Mouse (Mus musculus) limb, embryonic 10.5 days (tissue): ENCODE measurements around the gene Csf1. TPM values are rescaled to one million over a fixed set of nuclear protein-coding genes. Genes with fewer than 3 reads are reported as not detected.
A peak's percentile ranks its signal among the peaks of the same experiment; 100 is the strongest.

Source experiments
- DNase-seq: peaks from one replicate; pipeline ENCODE4 v3.0.0-alpha.2; 2017; ENCODE audit warnings: low spot score
- H3K27ac ChIP-seq: fragments of 300-500 bp; sonication (generic); 2 replicates; pipeline ENCODE4 v1.5.1; 2016; ENCODE audit warnings: mild to moderate bottlenecking
- H3K27me3 ChIP-seq: fragments of 300-500 bp; sonication (generic); 2 replicates; pipeline ENCODE4 v1.6.1; 2016; ENCODE audit warnings: low read depth, mild to moderate bottlenecking; ENCODE audit not compliant: poor library complexity, severe bottlenecking
- H3K36me3 ChIP-seq: fragments of 300-500 bp; sonication (generic); 2 replicates; pipeline ENCODE4 v1.6.1; 2016; ENCODE audit warnings: mild to moderate bottlenecking, moderate library complexity
- H3K4me1 ChIP-seq: fragments of 300-500 bp; sonication (generic); 2 replicates; pipeline ENCODE4 v1.6.1; 2016
- H3K4me3 ChIP-seq: fragments of 300-500 bp; sonication (generic); 2 replicates; pipeline ENCODE4 v1.5.1; 2016; ENCODE audit warnings: mild to moderate bottlenecking, moderate library complexity
- H3K9me3 ChIP-seq: fragments of 300-500 bp; sonication (generic); replicated peaks from 2 replicates; pipeline ENCODE4 v1.6.1; 2016; ENCODE audit warnings: mild to moderate bottlenecking
- WGBS: fragments of 180-500 bp; shearing (Covaris S2); methylation state at CpG from one replicate; pipeline ENCODE4 v1.1.7; 2016; 5-methylcytosine and 5-hydroxymethylcytosine counted together
- polyA plus RNA-seq: library from polyadenylated mRNA; unstranded; fragments of >200 nt; fragmentation: Nextera tagmentation; extraction: Ambion mirVana; gene quantifications from 2 replicates; pipeline ENCODE4 v1.2.1, GENCODE M21; 2016

The Csf1 gene
- polyA plus RNA-seq, 1 experiment from 2014 or later: 4.6 TPM

DNA sequence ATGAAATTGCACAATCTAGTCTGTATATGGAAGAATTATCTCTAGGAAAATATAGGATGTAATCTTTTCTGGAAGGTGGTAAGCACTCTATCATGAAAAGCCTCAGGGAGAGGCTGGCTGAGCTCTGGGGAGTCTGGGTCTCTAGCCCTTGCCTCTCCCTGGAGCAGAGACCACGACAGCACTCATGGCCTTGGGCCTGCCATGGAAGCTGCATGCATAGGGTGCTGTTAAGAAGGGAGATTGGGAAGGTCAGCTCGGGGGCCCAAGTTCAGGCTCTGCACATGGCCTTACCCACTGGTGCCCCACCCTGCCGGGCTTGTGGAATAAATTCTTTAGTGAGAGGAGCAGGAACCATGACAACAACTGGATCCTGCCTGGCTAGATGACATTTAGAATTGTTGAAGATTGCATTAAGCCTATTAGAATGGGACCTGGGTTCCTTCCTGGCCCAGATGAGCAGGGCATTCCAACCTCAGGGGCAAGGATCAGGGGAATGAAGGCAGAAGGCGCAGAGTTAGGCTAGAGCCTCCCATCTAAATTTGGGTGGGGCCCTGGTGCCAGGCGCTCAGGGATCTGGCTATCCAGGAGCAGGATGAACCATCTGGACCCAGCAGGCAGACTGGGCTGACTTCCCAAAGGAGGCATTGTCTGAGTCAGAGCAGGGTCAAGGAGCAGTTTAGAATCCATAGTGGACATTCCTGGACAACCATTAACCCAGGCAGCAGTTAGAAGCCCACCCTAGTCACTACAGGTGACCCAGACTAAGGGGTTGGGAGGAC lies 4.4 kb downstream of the Csf1 start:
- Histone ChIP-seq H3K27ac (no peak overlapping the region), H3K9me3 (no peaks in the 10 kb centered on the region), H3K36me3 (peaks cover 16% of the 10 kb centered on the region), H3K4me3 (no peak overlapping the region), H3K27me3 (peaks cover 28% of the 10 kb centered on the region), H3K4me1 (peaks cover 36% of the 10 kb centered on the region)
- WGBS: 84% methylated on average over 5 of the region's 5 CpGs
- no peak for DNase-seq

- 40% methylated on average over 3 of the region's 3 CpGs for WGBS
- Histone ChIP-seq H3K9me3 (no peaks in the 10 kb centered on the region), H3K4me1 (peaks cover 25% of the 10 kb centered on the region), H3K27ac (no peak overlapping the region), H3K27me3 (peaks cover 24% of the 10 kb centered on the region), H3K36me3 (peaks cover 21% of the 10 kb centered on the region), H3K4me3 (no peak overlapping the region)
- DNase-seq: peak; percentile 64
Measured at GRCm38 (mm10) chr3:107754632-107755031, 5.6 kb downstream of the Csf1 start.

- H3K27ac ChIP-seq: no peak overlapping the region
- H3K9me3 ChIP-seq: no peaks in the 10 kb centered on the region
- H3K4me3 ChIP-seq: no peak overlapping the region
- 69% methylated on average over 3 of the region's 3 CpGs for WGBS
- peaks cover 3% of the 10 kb centered on the region; the same call in 1 of the 2 replicates for H3K27me3 ChIP-seq
- DNase-seq: no peak
- H3K4me1 ChIP-seq: peaks cover 9% of the 10 kb centered on the region; the same call in 1 of the 2 replicates
- H3K36me3 ChIP-seq: peaks cover 34% of the 10 kb centered on the region
Measured at GRCm38 (mm10) chr3:107751607-107752006, 8.7 kb downstream of the Csf1 start.

DNA sequence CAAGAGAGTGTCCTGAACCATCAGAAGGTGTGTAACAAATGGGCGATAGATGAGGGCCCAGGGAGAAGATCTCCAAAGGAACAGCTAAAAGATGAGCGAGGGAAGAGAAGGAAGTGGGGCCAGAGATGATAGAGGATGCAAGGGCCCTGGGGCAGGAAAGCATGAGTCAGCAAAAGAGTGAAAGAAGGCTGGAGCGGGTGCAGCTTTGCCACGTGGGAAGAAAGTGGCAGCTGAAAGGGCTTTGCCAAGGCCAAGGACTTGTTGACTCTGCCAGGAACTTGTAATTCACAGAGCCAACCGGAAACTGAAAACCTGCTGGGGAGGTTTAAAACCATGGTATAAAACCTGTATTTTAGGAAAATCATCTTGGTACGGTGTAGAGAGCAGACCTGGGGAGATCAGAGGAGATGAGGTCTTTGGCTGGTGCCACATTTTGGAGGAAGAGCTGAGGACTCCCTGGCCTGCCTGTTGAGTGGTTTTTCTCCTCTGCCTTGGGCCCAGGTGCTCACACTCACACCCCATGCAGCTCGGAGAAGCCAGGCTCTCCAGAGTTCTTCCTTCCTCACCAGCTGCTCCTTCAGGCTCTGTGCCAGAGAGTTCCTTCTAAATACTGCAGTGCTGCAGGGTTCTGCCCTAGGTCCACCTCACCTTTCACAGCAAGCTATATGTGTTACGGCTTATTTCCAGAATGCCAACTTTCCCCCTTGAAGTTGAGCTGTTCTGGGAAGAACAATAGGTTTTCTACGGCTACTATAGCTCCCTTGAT lies 9.3 kb downstream of the Csf1 start:
- no peak for DNase-seq
- Histone ChIP-seq H3K9me3 (no peaks in the 10 kb centered on the region), H3K4me1 (peaks cover 15% of the 10 kb centered on the region; the same call in 1 of the 2 replicates), H3K27me3 (peaks cover 3% of the 10 kb centered on the region; the same call in 1 of the 2 replicates), H3K36me3 (peaks cover 34% of the 10 kb centered on the region), H3K27ac (peak overlapping the region; percentile 39; the same call in 1 of the 2 replicates), H3K4me3 (no peak overlapping the region)
- 78% methylated on average over 9 of the region's 9 CpGs for WGBS

DNA sequence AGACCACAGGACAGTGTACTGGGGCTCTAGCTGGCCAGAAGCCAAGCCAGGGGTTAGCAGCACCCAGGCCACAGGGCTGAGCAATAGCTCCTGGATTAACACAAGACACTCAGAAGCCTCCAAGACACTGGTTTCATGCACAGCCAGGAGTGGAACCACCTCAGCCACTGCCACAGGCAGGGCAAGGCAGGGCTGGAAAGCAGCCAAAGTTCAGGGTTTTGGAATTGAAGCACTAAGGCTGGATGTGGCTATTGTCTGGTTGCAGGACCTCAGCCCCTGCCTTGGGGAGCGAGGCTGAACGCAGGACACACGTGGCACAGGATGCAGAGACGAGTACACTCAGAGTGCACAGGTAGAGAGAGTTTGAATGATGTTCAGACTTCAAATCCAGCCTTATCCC lies 10.8 kb downstream of the Csf1 start:
- Histone ChIP-seq H3K27ac (0 out of 2 replicates have a peak overlapping the region, but pooled peaks have one; percentile 22), H3K9me3 (no peaks in the 10 kb centered on the region), H3K4me1 (peaks cover 16% of the 10 kb centered on the region; the same call in 1 of the 2 replicates), H3K27me3 (peaks cover 3% of the 10 kb centered on the region; the same call in 1 of the 2 replicates), H3K36me3 (peaks cover 31% of the 10 kb centered on the region), H3K4me3 (no peak overlapping the region)
- whole genome bisulfite sequencing: 87% methylated on average over 4 of the region's 4 CpGs
- DNase-seq: no peak

DNA sequence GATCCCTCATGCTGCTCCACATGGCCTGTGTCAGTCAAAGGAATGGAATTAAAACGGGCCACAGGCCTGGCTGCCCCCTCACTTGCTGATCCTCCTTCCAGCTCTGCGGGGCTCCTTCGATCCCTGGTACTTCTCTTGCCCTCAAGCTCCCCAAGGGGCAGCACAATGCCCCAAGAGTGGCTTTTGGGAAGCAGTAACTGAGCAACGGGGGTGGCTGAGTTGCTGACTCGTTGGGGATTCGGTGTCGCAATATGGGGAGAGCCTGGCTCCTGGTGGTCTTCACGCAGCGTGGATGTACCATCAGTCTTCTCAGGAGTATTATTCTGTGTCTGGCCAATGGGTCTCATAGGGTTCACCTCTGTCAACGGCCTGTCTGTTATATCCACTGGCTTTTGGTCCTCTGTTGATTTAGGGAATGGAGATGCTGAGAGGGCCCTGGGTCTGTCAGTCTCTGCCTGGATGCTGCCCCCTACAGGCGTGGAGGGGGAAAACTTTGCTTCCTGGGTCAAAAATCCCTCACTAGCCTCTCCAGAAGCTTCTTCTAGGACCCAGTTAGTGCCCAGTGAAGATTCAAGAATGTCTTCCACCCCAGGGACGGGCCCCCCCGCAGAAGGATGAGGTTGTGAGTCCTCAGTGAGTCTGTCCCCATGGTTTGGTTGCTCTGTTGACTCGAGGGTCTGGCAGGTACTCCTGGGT lies 11.9 kb downstream of the Csf1 start:
- Histone ChIP-seq H3K4me3 (no peak overlapping the region), H3K27me3 (peaks cover 3% of the 10 kb centered on the region; the same call in 1 of the 2 replicates), H3K36me3 (peaks cover 30% of the 10 kb centered on the region), H3K27ac (no peak overlapping the region), H3K9me3 (no peaks in the 10 kb centered on the region), H3K4me1 (peaks cover 22% of the 10 kb centered on the region)
- DNase-seq: no peak
- WGBS: 86% methylated on average over 14 of the region's 14 CpGs

DNA sequence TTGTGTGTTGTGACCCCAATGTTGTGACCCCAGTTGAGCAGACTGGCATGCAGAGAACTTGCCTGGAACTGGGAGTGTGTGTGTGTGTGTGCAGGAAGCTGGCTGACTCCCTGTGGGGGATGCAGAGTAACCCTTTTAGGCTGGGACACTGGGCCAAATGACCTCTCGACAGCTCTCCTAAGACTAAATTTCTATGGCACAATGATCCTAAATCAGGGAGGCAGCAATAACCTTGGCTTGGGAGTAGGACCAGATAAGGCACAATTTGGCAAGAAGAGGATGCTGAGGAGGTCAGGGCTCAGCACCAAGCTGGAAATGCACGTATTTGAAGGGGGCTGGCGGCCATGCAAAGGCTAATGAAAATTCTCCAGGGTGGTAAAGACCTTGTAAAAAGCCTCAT lies 14.2 kb downstream of the Csf1 start:
- peaks cover 29% of the 10 kb centered on the region for H3K36me3 ChIP-seq
- WGBS: 66% methylated on average over 3 of the region's 3 CpGs
- no peak for DNase-seq
- H3K4me3 ChIP-seq: no peak overlapping the region
- H3K27ac ChIP-seq: no peak overlapping the region
- no peaks in the 10 kb centered on the region for H3K9me3 ChIP-seq
- peaks cover 40% of the 10 kb centered on the region for H3K4me1 ChIP-seq
- no peaks in the 10 kb centered on the region for H3K27me3 ChIP-seq

DNA sequence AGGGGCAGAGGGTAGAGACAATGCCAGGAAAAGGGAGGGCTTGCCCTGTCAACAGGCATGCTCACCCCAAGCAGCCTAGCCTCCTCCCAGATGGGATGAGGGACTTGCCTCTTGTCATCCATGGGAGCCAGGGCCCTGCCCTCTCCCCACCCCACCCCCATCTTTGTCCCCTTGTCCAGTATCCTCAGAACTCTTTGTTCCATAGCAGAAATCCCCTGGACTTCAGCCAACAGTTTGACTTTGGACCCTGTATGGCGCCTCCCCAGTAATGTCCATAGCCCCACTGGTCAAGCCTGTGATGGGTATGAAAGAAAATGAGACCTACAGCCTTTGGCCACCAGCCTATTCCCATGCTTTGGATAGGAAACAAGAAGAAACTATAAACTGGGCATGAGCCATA lies 16.6 kb downstream of the Csf1 start:
- H3K27me3 ChIP-seq: no peaks in the 10 kb centered on the region
- H3K36me3 ChIP-seq: peaks cover 13% of the 10 kb centered on the region
- no peak overlapping the region for H3K4me3 ChIP-seq
- peak overlapping the region; percentile 81 for H3K27ac ChIP-seq
- peaks cover 58% of the 10 kb centered on the region for H3K4me1 ChIP-seq
- 93% methylated on average over 1 of the region's 1 CpGs for WGBS
- DNase-seq: no peak
- H3K9me3 ChIP-seq: no peaks in the 10 kb centered on the region

DNA sequence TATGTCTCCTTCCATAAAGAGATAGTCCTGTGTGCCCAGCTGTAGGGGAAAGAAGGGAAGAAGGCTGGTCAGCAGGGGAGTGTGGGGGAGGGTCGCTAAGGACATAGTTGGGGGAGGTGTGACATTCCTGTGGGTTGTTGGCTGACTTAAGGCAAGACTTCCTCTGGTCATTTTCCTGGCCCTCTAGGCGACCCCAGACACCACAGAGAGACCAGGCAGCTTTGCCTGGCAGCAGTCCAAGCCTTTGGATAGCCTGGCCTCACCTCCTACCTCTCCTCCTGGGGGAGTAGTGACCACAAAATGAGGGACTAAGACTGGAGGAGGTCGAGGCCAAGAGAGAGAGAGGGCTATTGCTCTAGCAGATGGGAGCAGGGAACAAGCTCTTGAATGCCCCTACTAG lies 17.2 kb downstream of the Csf1 start:
- WGBS: 19% methylated on average over 3 of the region's 3 CpGs
- H3K27ac ChIP-seq: peak overlapping the region; percentile 81

GRCm38 (mm10) chr3:107742071-107742710 lies 18.1 kb downstream of the Csf1 start:
- Histone ChIP-seq H3K9me3 (no peaks in the 10 kb centered on the region), H3K4me3 (no peak overlapping the region), H3K36me3 (peaks cover 10% of the 10 kb centered on the region), H3K27me3 (no peaks in the 10 kb centered on the region), H3K27ac (peak overlapping the region; percentile 81), H3K4me1 (peaks cover 58% of the 10 kb centered on the region)
- DNase-seq: no peak
- 94% methylated on average over 10 of the region's 10 CpGs for WGBS

More for the DNA sequence above, 17.2 kb downstream of the Csf1 start:
- Histone ChIP-seq H3K4me3 (no peak overlapping the region), H3K4me1 (peaks cover 58% of the 10 kb centered on the region), H3K27me3 (no peaks in the 10 kb centered on the region), H3K9me3 (no peaks in the 10 kb centered on the region), H3K36me3 (peaks cover 12% of the 10 kb centered on the region)
- DNase-seq: no peak

GRCm38 (mm10) chr3:107741387-107741786 lies 18.9 kb downstream of the Csf1 start:
- no peak for DNase-seq
- Histone ChIP-seq H3K27ac (peak overlapping the region; percentile 81), H3K4me1 (peaks cover 54% of the 10 kb centered on the region), H3K4me3 (no peak overlapping the region), H3K27me3 (no peaks in the 10 kb centered on the region), H3K36me3 (peaks cover 10% of the 10 kb centered on the region), H3K9me3 (no peaks in the 10 kb centered on the region)

- H3K27ac ChIP-seq: peak overlapping the region; percentile 81
- peaks cover 48% of the 10 kb centered on the region for H3K4me1 ChIP-seq
- WGBS: 14% methylated on average over 6 of the region's 6 CpGs
Measured at GRCm38 (mm10) chr3:107740578-107741207, 19.6 kb downstream of the Csf1 start.

More at GRCm38 (mm10) chr3:107740578-107741207, 19.6 kb downstream of the Csf1 start:
- H3K27me3 ChIP-seq: no peaks in the 10 kb centered on the region
- H3K9me3 ChIP-seq: no peaks in the 10 kb centered on the region
- H3K36me3 ChIP-seq: peaks cover 10% of the 10 kb centered on the region
- H3K4me3 ChIP-seq: no peak overlapping the region
- peak; percentile 85 for DNase-seq
